Mouse (Mus musculus): Measurements from ENCODE around the gene Olfr1423. TPM values are rescaled to one million over a fixed set of nuclear protein-coding genes. Genes with fewer than 3 reads are reported as not detected.
A peak's percentile ranks its signal among the peaks of the same experiment; 100 is the strongest.

Gene Olfr1423
- polyA plus RNA-seq, 1 experiment from 2014 or later, result not detected

GRCm38 (mm10) chr19:12012615-12013014 is 28.5 kb downstream of the Olfr1423 start:
- Histone ChIP-seq H3K4me2 (peak overlapping the region; percentile 63), H3K4me1 (no peaks in the 10 kb centered on the region), H3K4me3 (peak overlapping the region; percentile 64), H3K27me3 (no peaks in the 10 kb centered on the region), H3K9ac (peak overlapping the region; percentile 29), H3K9me3 (no peaks in the 10 kb centered on the region), H3K27ac (peak overlapping the region; percentile 15; the same call in 1 of the 2 replicates), H3K36me3 (no peaks in the 10 kb centered on the region)
- under 1% methylated on average over 10 of the region's 10 CpGs for WGBS
- ATAC-seq (ENCODE audit: borderline replicate concordance, extremely low read depth, low FRiP score, low TSS enrichment), result no peak

- under 1% methylated on average over 49 of the region's 49 CpGs for WGBS
- peaks cover 6% of the 10 kb centered on the region for H3K4me1 ChIP-seq
Observed at GRCm38 (mm10) chr19:12011560-12012556, 29.3 kb downstream of the Olfr1423 start.

GRCm38 (mm10) chr19:12010916-12011559 is 30.1 kb downstream of the Olfr1423 start:
- Histone ChIP-seq H3K9me3 (no peaks in the 10 kb centered on the region), H3K27ac (peak overlapping the region; percentile 81), H3K4me2 (peak overlapping the region; percentile 63), H3K9ac (peak overlapping the region; percentile 48), H3K36me3 (no peaks in the 10 kb centered on the region), H3K27me3 (no peaks in the 10 kb centered on the region), H3K4me3 (peak overlapping the region; percentile 64), H3K4me1 (peaks cover 10% of the 10 kb centered on the region)
- peak; percentile 55; the same call in 1 of the 2 replicates for ATAC-seq (ENCODE audit: borderline replicate concordance, extremely low read depth, low FRiP score, low TSS enrichment)
- WGBS, result under 1% methylated on average over 26 of the region's 26 CpGs

More at GRCm38 (mm10) chr19:12011560-12012556, 29.3 kb downstream of the Olfr1423 start:
- Histone ChIP-seq H3K9me3 (no peaks in the 10 kb centered on the region), H3K4me3 (peak overlapping the region; percentile 64), H3K27me3 (no peaks in the 10 kb centered on the region), H3K9ac (peak overlapping the region; percentile 29; the same call in 1 of the 2 replicates), H3K36me3 (no peaks in the 10 kb centered on the region), H3K4me2 (peak overlapping the region; percentile 63), H3K27ac (peak overlapping the region; percentile 78)
- ATAC-seq (ENCODE audit: borderline replicate concordance, extremely low read depth, low FRiP score, low TSS enrichment), result peak; percentile 87

- Histone ChIP-seq H3K4me1 (peaks cover 10% of the 10 kb centered on the region), H3K9ac (peak overlapping the region; percentile 48), H3K9me3 (no peaks in the 10 kb centered on the region), H3K4me2 (peak overlapping the region; percentile 63), H3K4me3 (peak overlapping the region; percentile 64), H3K36me3 (no peaks in the 10 kb centered on the region), H3K27ac (peak overlapping the region; percentile 81), H3K27me3 (no peaks in the 10 kb centered on the region)
- under 1% methylated on average over 24 of the region's 24 CpGs for WGBS
- ATAC-seq (ENCODE audit: borderline replicate concordance, extremely low read depth, low FRiP score, low TSS enrichment), result peak; percentile 23
Observed at GRCm38 (mm10) chr19:12010281-12010771, 30.8 kb downstream of the Olfr1423 start.

GRCm38 (mm10) chr19:12009501-12010280 is 31.4 kb downstream of the Olfr1423 start:
- no peaks in the 10 kb centered on the region for H3K9me3 ChIP-seq
- peaks cover 12% of the 10 kb centered on the region for H3K4me1 ChIP-seq
- WGBS, result under 1% methylated on average over 24 of the region's 24 CpGs
- peak overlapping the region; percentile 81 for H3K27ac ChIP-seq
- ATAC-seq (ENCODE audit: borderline replicate concordance, extremely low read depth, low FRiP score, low TSS enrichment), result peak; percentile 7; the same call in 1 of the 2 replicates
- peak overlapping the region; percentile 63 for H3K4me2 ChIP-seq
- no peaks in the 10 kb centered on the region for H3K36me3 ChIP-seq
- H3K27me3 ChIP-seq, result no peaks in the 10 kb centered on the region
- peak overlapping the region; percentile 64 for H3K4me3 ChIP-seq
- H3K9ac ChIP-seq, result peak overlapping the region; percentile 48

- no peaks in the 10 kb centered on the region for H3K27me3 ChIP-seq
- no peaks in the 10 kb centered on the region for H3K9me3 ChIP-seq
- 0 out of 2 replicates have a peak overlapping the region, but pooled peaks have one; percentile 21 for H3K27ac ChIP-seq
- H3K4me1 ChIP-seq, result peaks cover 16% of the 10 kb centered on the region
- H3K4me2 ChIP-seq, result peak overlapping the region; percentile 72
- no peaks in the 10 kb centered on the region for H3K36me3 ChIP-seq
- H3K4me3 ChIP-seq, result no peak overlapping the region
- no peak for ATAC-seq (ENCODE audit: borderline replicate concordance, extremely low read depth, low FRiP score, low TSS enrichment)
- no peak overlapping the region for H3K9ac ChIP-seq
- 25% methylated on average over 17 of the region's 17 CpGs for WGBS
Observed at GRCm38 (mm10) chr19:12008410-12009380, 32.4 kb downstream of the Olfr1423 start.

- Histone ChIP-seq H3K4me1 (peaks cover 16% of the 10 kb centered on the region), H3K27ac (no peak overlapping the region), H3K4me2 (peak overlapping the region; percentile 72), H3K4me3 (peak overlapping the region; percentile 67), H3K27me3 (no peaks in the 10 kb centered on the region), H3K36me3 (no peaks in the 10 kb centered on the region), H3K9me3 (no peaks in the 10 kb centered on the region), H3K9ac (no peak overlapping the region)
- 9% methylated on average over 17 of the region's 17 CpGs for WGBS
- no peak for ATAC-seq (ENCODE audit: borderline replicate concordance, extremely low read depth, low FRiP score, low TSS enrichment)
Observed at GRCm38 (mm10) chr19:12007105-12007931, 33.8 kb downstream of the Olfr1423 start.

- no peaks in the 10 kb centered on the region for H3K9me3 ChIP-seq
- no peaks in the 10 kb centered on the region for H3K36me3 ChIP-seq
- 3% methylated on average over 17 of the region's 17 CpGs for WGBS
- peak overlapping the region; percentile 67 for H3K4me3 ChIP-seq
- no peak for ATAC-seq (ENCODE audit: borderline replicate concordance, extremely low read depth, low FRiP score, low TSS enrichment)
- peak overlapping the region; percentile 51 for H3K27ac ChIP-seq
- peaks cover 16% of the 10 kb centered on the region for H3K4me1 ChIP-seq
- H3K4me2 ChIP-seq, result peak overlapping the region; percentile 72
- H3K27me3 ChIP-seq, result no peaks in the 10 kb centered on the region
- peak overlapping the region; percentile 14 for H3K9ac ChIP-seq
Observed at GRCm38 (mm10) chr19:12006361-12006947, 34.7 kb downstream of the Olfr1423 start.

All from lung, embryonic 15.5 days (tissue).